Mouse (Mus musculus): ENCODE measurements at regions not wholly inside any gene's neighbourhood (a gene's known extent, or its start where the extent isn't known, plus 50 kb on each side); places are given as distances from the start of the nearest gene placed in this dataset.

DNA sequence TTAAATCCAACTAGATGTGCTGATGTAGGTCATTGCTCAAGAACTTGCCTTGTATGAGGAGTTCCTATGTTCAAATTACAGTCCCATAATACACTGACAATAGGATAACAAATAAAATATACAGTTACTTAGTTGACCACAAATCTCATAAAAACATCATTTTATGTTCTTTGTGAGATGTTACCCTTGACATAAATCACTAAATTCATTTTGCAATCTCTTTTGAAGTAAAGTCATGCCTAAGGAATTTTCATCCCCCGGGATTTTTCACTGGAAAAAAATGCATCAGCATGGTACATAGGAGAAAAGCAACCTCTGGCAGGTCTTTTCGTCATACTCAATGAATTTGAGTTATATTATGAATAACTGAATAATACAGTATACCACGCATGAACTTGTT is 2070.7 kb upstream of the Pcdh20 start:
- no peaks in the 10 kb centered on the region for H3K27me3 ChIP-seq (ENCODE audit: control insufficient read depth, insufficient read depth, insufficient read length)
- H3K79me2 ChIP-seq (ENCODE audit: control insufficient read depth, insufficient read depth) = no peaks in the 10 kb centered on the region
- no peaks in the 10 kb centered on the region for H3K36me3 ChIP-seq (ENCODE audit: control insufficient read depth, insufficient read depth)
- no peak overlapping the region for H3ac ChIP-seq (ENCODE audit: control insufficient read depth, insufficient read length)
- TF ChIP-seq USF1 (IDR thresholded peaks at IDR 0.05; ENCODE audit: low read depth) = no peak
- TF ChIP-seq POLR2AphosphoS2 (IDR thresholded peaks at IDR 0.05; ENCODE audit: insufficient read length, low read depth) = no peak
- peak; percentile 75 for TF ChIP-seq CEBPB (IDR thresholded peaks at IDR 0.05; ENCODE audit: insufficient read depth, poor library complexity, severe bottlenecking)
- no peak for TF ChIP-seq TCF3 (IDR thresholded peaks at IDR 0.05; ENCODE audit: insufficient read length, low read depth)
- TF ChIP-seq MYOG (IDR thresholded peaks at IDR 0.05; ENCODE audit: control insufficient read depth in 1 of 3, insufficient read depth in 1 of 3, insufficient read length in 2 of 3, low read depth in 2 of 3) = no peak
- H3K4me3 ChIP-seq = no peak overlapping the region
- no peak overlapping the region for H3K4me2 ChIP-seq (ENCODE audit: low read depth)

All from myocyte (in vitro differentiated cells).